Mouse (Mus musculus) MN1 (cell line): ENCODE measurements at regions not wholly inside any gene's neighbourhood (a gene's known extent, or its start where the extent isn't known, plus 50 kb on each side); places are given as distances from the start of the nearest gene placed in this dataset.
A peak's percentile ranks its signal among the peaks of the same experiment; 100 is the strongest.

Experiments used
- DNase-seq: peaks from one replicate; pipeline ENCODE4 v3.0.0-alpha.2; 2016; ENCODE audit warnings: low spot score

GRCm38 (mm10) chr3:147180711-147181110, 328.5 kb downstream of the Ttll7 start:
- no peak for DNase-seq

GRCm38 (mm10) chr3:147181501-147182365, 329.6 kb downstream of the Ttll7 start:
- peak; percentile 59 for DNase-seq

- no peak for DNase-seq
These were observed 330.3 kb downstream of the Ttll7 start for GRCm38 (mm10) chr3:147182366-147182875.

GRCm38 (mm10) chr3:147183656-147184290, 331.6 kb downstream of the Ttll7 start:
- DNase-seq = no peak

- DNase-seq = no peak
These were observed 337.6 kb downstream of the Ttll7 start for GRCm38 (mm10) chr3:147189737-147190136.

GRCm38 (mm10) chr3:147196626-147197025, 344.5 kb downstream of the Ttll7 start:
- DNase-seq = no peak

GRCm38 (mm10) chr3:147197215-147197614, 345.0 kb downstream of the Ttll7 start:
- no peak for DNase-seq

GRCm38 (mm10) chr3:147211127-147211940, 359.2 kb downstream of the Ttll7 start:
- DNase-seq = no peak

- no peak for DNase-seq
These were observed 376.5 kb downstream of the Ttll7 start for GRCm38 (mm10) chr3:147228663-147229062.

- DNase-seq = no peak
These were observed 378.4 kb downstream of the Ttll7 start for GRCm38 (mm10) chr3:147230594-147230993.

GRCm38 (mm10) chr3:147238398-147238797, 386.2 kb downstream of the Ttll7 start:
- no peak for DNase-seq

- DNase-seq = no peak
These were observed 388.5 kb downstream of the Ttll7 start for GRCm38 (mm10) chr3:147240651-147241050.

GRCm38 (mm10) chr3:147244911-147245430, 392.8 kb downstream of the Ttll7 start:
- DNase-seq = peak; percentile 21

GRCm38 (mm10) chr3:147246141-147246540, 394.0 kb downstream of the Ttll7 start:
- no peak for DNase-seq

- DNase-seq = no peak
These were observed 397.3 kb downstream of the Ttll7 start for GRCm38 (mm10) chr3:147249466-147249865.

GRCm38 (mm10) chr3:147249906-147250305, 397.7 kb downstream of the Ttll7 start:
- no peak for DNase-seq

- DNase-seq = no peak
These were observed 400.1 kb downstream of the Ttll7 start for GRCm38 (mm10) chr3:147252226-147252788.

GRCm38 (mm10) chr3:147252812-147253211, 400.6 kb downstream of the Ttll7 start:
- peak; percentile 62 for DNase-seq

- no peak for DNase-seq
These were observed 402.3 kb downstream of the Ttll7 start for GRCm38 (mm10) chr3:147254454-147254853.

GRCm38 (mm10) chr3:147260958-147261595, 408.9 kb downstream of the Ttll7 start:
- no peak for DNase-seq

GRCm38 (mm10) chr3:147266556-147266955, 414.4 kb downstream of the Ttll7 start:
- DNase-seq = no peak
